ENCODE assay signal across 10 mouse cellular contexts in genomic region chr1:54118342-54118973, GRCm38 (mm10).
DNase-seq lines count a peak whose midpoint lies in the region; ATAC-seq and TF ChIP-seq lines count a peak whose summit lies in the region.
"Had no signal": no experiment of that assay in that cellular context is flagged by ENCODE, and none has a peak within 500 bp of the region (broad histone marks: within the 10 kb centered on the region; RNA-seq: fewer than 3 reads in every experiment).

No protein-coding gene starts in this region.

- H3K4me3 ChIP-seq in midbrain, postnatal 0 days (ENCODE audit: low read depth, low read length), result no peak overlapping the region
- H3K4me3 ChIP-seq in midbrain, embryonic 14.5 days (replicated peaks; ENCODE audit: low read depth, low read length), result no peak overlapping the region
- H3K4me3 ChIP-seq in forebrain, embryonic 12.5 days (replicated peaks), result no peak overlapping the region

- H3K36me3 ChIP-seq in midbrain, postnatal 0 days (ENCODE audit: insufficient read depth, low read length), result no peaks in the 10 kb centered on the region
- no peaks in the 10 kb centered on the region for H3K36me3 ChIP-seq in midbrain, embryonic 14.5 days (ENCODE audit: control insufficient read depth, insufficient read depth, low read length)
- H3K36me3 ChIP-seq in forebrain, embryonic 12.5 days (replicated peaks), result no peaks in the 10 kb centered on the region

- H3K9ac ChIP-seq in midbrain, postnatal 0 days (replicated peaks; ENCODE audit: low read length, poor library complexity, severe bottlenecking), result no peak overlapping the region
- H3K9ac ChIP-seq in midbrain, embryonic 14.5 days (replicated peaks; ENCODE audit: low read length), result no peak overlapping the region
- no peak overlapping the region for H3K9ac ChIP-seq in forebrain, embryonic 12.5 days

- DNase-seq in cerebellum, postnatal 10 days, result peak; percentile 54 to 69
- DNase-seq in cerebellum, adult 8-10 months, result no peak
- DNase-seq in midbrain, postnatal 0 days (ENCODE audit: low spot score), result no peak
- DNase-seq in midbrain, embryonic 14.5 days, result no peak
- DNase-seq in left cerebral cortex, adult 18-20 months (ENCODE audit: low spot score in 2 of 2), result peak; percentile 53 to 70
- peak; percentile 52 to 83 for DNase-seq in right cerebral cortex, postnatal 36 days (ENCODE audit: low spot score in 2 of 2)
- no peak for DNase-seq in cerebellum, adult 11 months
- DNase-seq: adrenal gland, postnatal 36 days had no signal

- no peak for ATAC-seq in midbrain, postnatal 0 days (ENCODE audit: low FRiP score)
- ATAC-seq in midbrain, embryonic 14.5 days (ENCODE audit: low FRiP score, low TSS enrichment), result no peak
- no peak for ATAC-seq in forebrain, embryonic 12.5 days (ENCODE audit: low FRiP score)
- ATAC-seq: inflammation-experienced regulatory T-cells, adult 6 months had no signal

- no peak overlapping the region for H3K4me2 ChIP-seq in midbrain, postnatal 0 days (ENCODE audit: low read depth, low read length, poor library complexity, severe bottlenecking)
- H3K4me2 ChIP-seq in midbrain, embryonic 14.5 days (ENCODE audit: low read length), result no peak overlapping the region
- no peak overlapping the region for H3K4me2 ChIP-seq in forebrain, embryonic 12.5 days

- H3K9me3 ChIP-seq in midbrain, postnatal 0 days (ENCODE audit: low read length), result no peaks in the 10 kb centered on the region
- H3K9me3 ChIP-seq in midbrain, embryonic 14.5 days (ENCODE audit: control insufficient read depth, low read length), result no peaks in the 10 kb centered on the region
- no peaks in the 10 kb centered on the region for H3K9me3 ChIP-seq in forebrain, embryonic 12.5 days

- peak overlapping the region; percentile 47; the same call in 1 of the 2 replicates for H3K27ac ChIP-seq in midbrain, postnatal 0 days (ENCODE audit: low read depth, low read length)
- H3K27ac ChIP-seq in midbrain, embryonic 14.5 days (replicated peaks; ENCODE audit: low read depth, low read length), result no peak overlapping the region
- no peak overlapping the region for H3K27ac ChIP-seq in forebrain, embryonic 12.5 days

- WGBS in midbrain, postnatal 0 days, result 61% methylated on average over 8 of the region's 8 CpGs
- WGBS in midbrain, embryonic 14.5 days, result 75% methylated on average over 8 of the region's 8 CpGs
- 74% methylated on average over 8 of the region's 8 CpGs for WGBS in forebrain, embryonic 12.5 days

- peaks cover 9% of the 10 kb centered on the region for H3K4me1 ChIP-seq in midbrain, postnatal 0 days (ENCODE audit: insufficient read depth, low read length)
- H3K4me1 ChIP-seq in midbrain, embryonic 14.5 days (ENCODE audit: control insufficient read depth, insufficient read depth, low read length), result peaks cover 7% of the 10 kb centered on the region
- H3K4me1 ChIP-seq in forebrain, embryonic 12.5 days, result peaks cover 10% of the 10 kb centered on the region

- no peaks in the 10 kb centered on the region for H3K27me3 ChIP-seq in midbrain, postnatal 0 days (ENCODE audit: insufficient read depth, low read length)
- no peaks in the 10 kb centered on the region for H3K27me3 ChIP-seq in midbrain, embryonic 14.5 days (ENCODE audit: control insufficient read depth, insufficient read depth, low read length)
- no peaks in the 10 kb centered on the region for H3K27me3 ChIP-seq in forebrain, embryonic 12.5 days

- no peak for TF ChIP-seq CTCF in midbrain, postnatal 0 days (IDR thresholded peaks at IDR 0.05)

Comparison
In these comparisons a context has a peak if more than half of its experiments do, and no peak if none do; other contexts are left out.
1. DNase-seq: peak in cerebellum, postnatal 10 days (2 of 2), left cerebral cortex, adult 18-20 months (2 of 2) and right cerebral cortex, postnatal 36 days (2 of 2); none in cerebellum, adult 8-10 months (single experiment), midbrain, postnatal 0 days (single experiment), midbrain, embryonic 14.5 days (single experiment) and cerebellum, adult 11 months (single experiment).